ENCODE assay signal across 15 mouse cellular contexts in genomic region chr12:81244492-81244891, GRCm38 (mm10).
DNase-seq lines count a peak whose midpoint lies in the region; TF ChIP-seq lines count a peak whose summit lies in the region.
"Had no signal": no experiment of that assay in that cellular context is flagged by ENCODE, and none has a peak within 500 bp of the region (broad histone marks: within the 10 kb centered on the region; RNA-seq: fewer than 3 reads in every experiment).

No protein-coding gene starts in this region.

- peak; percentile 35 to 50 for DNase-seq in cerebellum, adult 2 months
- no peak for DNase-seq in cerebellum, adult 11 months
- DNase-seq in lung, postnatal 10 days, result peak; percentile 31
- DNase-seq in lung, adult 2 months, result no peak
- DNase-seq in gastrocnemius, postnatal 25 days, result peak; percentile 83
- peak; percentile 95 for DNase-seq in skeletal muscle tissue, adult 2 months (ENCODE audit: low read depth, low spot score)
- DNase-seq in urinary bladder, postnatal 36 days (ENCODE audit: low spot score in 2 of 2), result no peak
- no peak for DNase-seq in liver
- DNase-seq: cerebellum, postnatal 14 days; embryo, embryonic 11 days; kidney, adult 2 months; kidney, postnatal 25 days; liver, embryonic 13.5 days had no signal

- no peak overlapping the region for H3K4me3 ChIP-seq in cerebellum, adult 2 months (replicated peaks; ENCODE audit: insufficient read depth, low read depth, low read length)
- no peak overlapping the region for H3K4me3 ChIP-seq in lung, adult 2 months (replicated peaks; ENCODE audit: extremely low read depth, low read depth, low read length)
- H3K4me3 ChIP-seq: hindbrain, embryonic 12.5 days; liver, embryonic 13.5 days; neural tube, embryonic 13.5 days had no signal

- no peaks in the 10 kb centered on the region for H3K27me3 ChIP-seq in cerebellum, adult 2 months (ENCODE audit: control insufficient read depth, insufficient read depth, low read length)
- H3K27me3 ChIP-seq: hindbrain, embryonic 12.5 days; liver, embryonic 13.5 days; neural tube, embryonic 13.5 days had no signal

- no peak for TF ChIP-seq CTCF in cerebellum, adult 2 months (IDR thresholded peaks at IDR 0.05; ENCODE audit: borderline replicate concordance, insufficient read depth, low read depth, low read length)
- TF ChIP-seq CTCF in lung, adult 2 months (IDR thresholded peaks at IDR 0.05; ENCODE audit: insufficient read depth, low read length), result no peak

- 76% methylated on average over 1 of the region's 1 CpGs for WGBS in cerebellum, adult 2 months
- WGBS in lung, adult 2 months, result 46% methylated on average over 1 of the region's 1 CpGs

- no peak overlapping the region for H3K27ac ChIP-seq in cerebellum, adult 2 months (ENCODE audit: insufficient read depth, low read length)
- H3K27ac ChIP-seq: hindbrain, embryonic 12.5 days; liver, embryonic 13.5 days; neural tube, embryonic 13.5 days had no signal

- peaks cover 19% of the 10 kb centered on the region for H3K4me1 ChIP-seq in cerebellum, adult 2 months (ENCODE audit: control insufficient read depth, insufficient read depth, low read length)
- no peaks in the 10 kb centered on the region; the same call in 1 of the 2 replicates for H3K4me1 ChIP-seq in lung, adult 2 months (ENCODE audit: control insufficient read depth, insufficient read depth, low read length)
- H3K4me1 ChIP-seq: hindbrain, embryonic 12.5 days; liver, embryonic 13.5 days; neural tube, embryonic 13.5 days had no signal

- no peak for TF ChIP-seq POLR2A in cerebellum, adult 2 months (IDR thresholded peaks at IDR 0.05; ENCODE audit: borderline replicate concordance, insufficient read depth, low read length)
- no peak for TF ChIP-seq POLR2A in lung, adult 2 months (IDR thresholded peaks at IDR 0.05; ENCODE audit: borderline replicate concordance, extremely low read depth, low read depth, low read length)

Comparison
In these comparisons a context has a peak if more than half of its experiments do, and no peak if none do; other contexts are left out.
1. DNase-seq: peak in cerebellum, adult 2 months (2 of 2), lung, postnatal 10 days (single experiment), gastrocnemius, postnatal 25 days (single experiment) and skeletal muscle tissue, adult 2 months (single experiment); none in cerebellum, adult 11 months (single experiment), lung, adult 2 months (single experiment), urinary bladder, postnatal 36 days (0 of 2) and liver (single experiment).